Mouse (Mus musculus) limb, embryonic 10.5 days (tissue): Measurements from ENCODE around the gene Noxred1. TPM values are rescaled to one million over a fixed set of nuclear protein-coding genes. Genes with fewer than 3 reads are reported as not detected.
A peak's percentile ranks its signal among the peaks of the same experiment; 100 is the strongest.

ENCODE experiments used
- DNase-seq: peaks from one replicate; pipeline ENCODE4 v3.0.0-alpha.2; 2017; ENCODE audit warnings: low spot score
- H3K27ac ChIP-seq: fragments of 300-500 bp; sonication (generic); 2 replicates; pipeline ENCODE4 v1.5.1; 2016; ENCODE audit warnings: mild to moderate bottlenecking
- H3K27me3 ChIP-seq: fragments of 300-500 bp; sonication (generic); 2 replicates; pipeline ENCODE4 v1.6.1; 2016; ENCODE audit warnings: low read depth, mild to moderate bottlenecking; ENCODE audit not compliant: poor library complexity, severe bottlenecking
- H3K36me3 ChIP-seq: fragments of 300-500 bp; sonication (generic); 2 replicates; pipeline ENCODE4 v1.6.1; 2016; ENCODE audit warnings: mild to moderate bottlenecking, moderate library complexity
- H3K4me1 ChIP-seq: fragments of 300-500 bp; sonication (generic); 2 replicates; pipeline ENCODE4 v1.6.1; 2016
- H3K4me3 ChIP-seq: fragments of 300-500 bp; sonication (generic); 2 replicates; pipeline ENCODE4 v1.5.1; 2016; ENCODE audit warnings: mild to moderate bottlenecking, moderate library complexity
- H3K9me3 ChIP-seq: fragments of 300-500 bp; sonication (generic); replicated peaks from 2 replicates; pipeline ENCODE4 v1.6.1; 2016; ENCODE audit warnings: mild to moderate bottlenecking
- WGBS: fragments of 180-500 bp; shearing (Covaris S2); methylation state at CpG from one replicate; pipeline ENCODE4 v1.1.7; 2016; 5-methylcytosine and 5-hydroxymethylcytosine counted together
- microRNA-seq: library from miRNA; unstranded; fragments of <30 nt; microRNA quantifications from one replicate; pipeline ENCODE4, GENCODE M21; 2017
- polyA plus RNA-seq: library from polyadenylated mRNA; unstranded; fragments of >200 nt; fragmentation: Nextera tagmentation; extraction: Ambion mirVana; gene quantifications from 2 replicates; pipeline ENCODE4 v1.2.1, GENCODE M21; 2016

Gene Noxred1
- polyA plus RNA-seq, 1 experiment from 2014 or later, result 0.59 TPM

DNA sequence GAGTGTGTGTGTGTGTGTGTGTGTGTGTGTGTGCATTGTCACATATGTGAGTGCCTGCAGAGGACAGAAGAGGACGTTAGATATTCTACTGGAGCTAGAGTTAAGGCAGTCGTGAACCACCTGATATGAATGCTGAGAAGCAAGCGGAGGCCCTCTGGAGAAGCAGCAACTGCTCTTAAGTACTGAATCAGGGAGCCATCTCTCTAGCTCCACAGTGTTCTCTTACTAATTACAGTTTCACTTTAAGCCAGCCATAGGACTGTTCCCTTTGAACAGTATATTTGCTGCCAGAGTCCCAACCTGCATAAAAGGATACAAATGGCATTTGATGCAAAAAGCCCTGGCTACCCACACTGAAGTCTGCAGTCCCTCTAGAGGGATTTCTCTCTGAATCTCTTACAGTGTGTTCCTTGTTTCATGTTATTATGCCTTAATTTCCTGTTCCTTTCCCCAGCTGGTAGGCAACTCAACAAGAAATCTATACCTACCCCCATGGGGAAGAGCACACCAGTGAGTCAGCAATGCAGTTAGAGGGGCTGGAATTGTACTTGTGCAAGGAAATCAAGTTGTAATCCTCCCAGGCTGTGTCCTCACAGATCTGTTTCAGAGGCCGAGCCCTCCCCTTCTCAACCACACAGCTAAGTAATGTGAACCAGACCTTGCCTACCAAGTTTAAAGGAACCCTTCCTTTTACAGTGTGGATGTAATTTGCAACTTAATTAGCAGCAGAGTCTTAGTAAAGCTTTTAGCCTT, 63.2 kb downstream of the Noxred1 start:
- Histone ChIP-seq H3K27ac (0 out of 2 replicates have a peak overlapping the region, but pooled peaks have one; percentile 37), H3K4me3 (no peak overlapping the region), H3K4me1 (peaks cover 18% of the 10 kb centered on the region), H3K27me3 (no peaks in the 10 kb centered on the region), H3K36me3 (peaks cover 22% of the 10 kb centered on the region), H3K9me3 (no peaks in the 10 kb centered on the region)
- DNase-seq, result no peak
- 68% methylated on average over 4 of the region's 4 CpGs for WGBS

Small RNA genes lying within 50 kb of the gene (microRNA-seq; reads per million reads assigned to microRNA genes)
- gene Gm47293, result not detected

Other genes with a start within 250 kb of the Noxred1 start
- 0.04 TPM in 2 replicates for gene Zdhhc22, start 248.3 kb downstream of the Noxred1 start, polyA plus RNA-seq
- gene Tmem63c, start 217.4 kb downstream of the Noxred1 start, polyA plus RNA-seq, result not detected in 2 replicates
- 0.11 and 0.45 TPM in 2 replicates for gene Ngb, start 136.2 kb downstream of the Noxred1 start, polyA plus RNA-seq
- 25.6 and 31.3 TPM in 2 replicates for gene Gstz1, start 91.6 kb downstream of the Noxred1 start, polyA plus RNA-seq
- 15.7 and 18.7 TPM in 2 replicates for gene Pomt2, start 90.8 kb downstream of the Noxred1 start, polyA plus RNA-seq
- gene Samd15, start 39.0 kb downstream of the Noxred1 start, polyA plus RNA-seq, result 0.91 and 1.6 TPM in 2 replicates
- 2.5 and 2.8 TPM in 2 replicates for gene Tmed8, start 38.3 kb downstream of the Noxred1 start, polyA plus RNA-seq
- gene Vipas39, start 27.5 kb upstream of the Noxred1 start, polyA plus RNA-seq, result 50.5 and 56.7 TPM in 2 replicates
- 294 and 332 TPM in 2 replicates for gene Ahsa1, start 27.7 kb upstream of the Noxred1 start, polyA plus RNA-seq
- 1.0 and 1.2 TPM in 2 replicates for gene Ism2, start 61.0 kb upstream of the Noxred1 start, polyA plus RNA-seq
- gene Sptlc2, start 149.6 kb upstream of the Noxred1 start, polyA plus RNA-seq, result 48.2 and 57.4 TPM in 2 replicates
- 329 and 335 TPM in 2 replicates for gene Slirp, start 205.2 kb upstream of the Noxred1 start, polyA plus RNA-seq
- gene Alkbh1, start 205.3 kb upstream of the Noxred1 start, polyA plus RNA-seq, result 82.0 and 85.6 TPM in 2 replicates
- gene Snw1, start 233.5 kb upstream of the Noxred1 start, polyA plus RNA-seq, result 147 and 153 TPM in 2 replicates